Mouse (Mus musculus) brain, embryonic 14.5 days (tissue): ENCODE data around the gene Lrrc8c.

Experiments
- CTCF ChIP-seq: fragments of 200-500 bp; IDR thresholded peaks from 2 replicates; pipeline ENCODE4 v1.5.1; 2012; ENCODE audit warnings: inconsistent platforms, mild to moderate bottlenecking, moderate library complexity, borderline replicate concordance; ENCODE audit not compliant: insufficient read depth, insufficient read length; ENCODE audit errors: extremely low read depth
- POLR2A ChIP-seq: fragments of 200-500 bp; IDR thresholded peaks from 2 replicates; pipeline ENCODE4 v1.6.1; 2012; ENCODE audit warnings: mild to moderate bottlenecking, inconsistent platforms, borderline replicate concordance; ENCODE audit not compliant: poor library complexity, insufficient read depth, insufficient read length, severe bottlenecking; ENCODE audit errors: extremely low read depth

DNA sequence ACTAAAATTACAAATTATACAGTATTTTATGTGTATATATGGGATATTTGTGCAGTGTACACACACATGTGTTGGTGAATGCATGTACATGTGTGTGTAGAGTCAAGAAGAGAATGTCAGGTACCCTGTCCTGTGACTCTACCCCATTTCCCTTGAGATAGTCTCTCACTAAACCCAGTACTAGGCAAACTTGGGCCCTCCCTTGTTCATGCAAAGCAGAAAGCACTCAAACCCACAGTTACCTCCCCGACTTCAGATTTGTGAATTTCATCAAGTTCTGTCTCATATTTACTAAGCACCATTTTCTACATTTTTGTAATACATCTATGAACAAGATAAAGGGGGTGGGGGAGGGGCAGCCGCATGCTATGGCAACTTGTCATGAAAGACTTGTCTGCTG lies 50.0 kb downstream of the Lrrc8c start:
- TF ChIP-seq POLR2A: no peak
- no peak for TF ChIP-seq CTCF
